Mouse (Mus musculus): ENCODE measurements around the gene Apol6. TPM values are rescaled to one million over a fixed set of nuclear protein-coding genes. Genes with fewer than 3 reads are reported as not detected.

The Apol6 gene
- polyA plus RNA-seq, 1 experiment from 2014 or later, result 0.09 TPM

GRCm38 (mm10) chr15:77034526-77034925 is 10.0 kb upstream of the Apol6 start:
- no peaks in the 10 kb centered on the region for H3K36me3 ChIP-seq
- WGBS, result 77% methylated on average over 6 of the region's 6 CpGs
- H3K27me3 ChIP-seq, result no peaks in the 10 kb centered on the region
- H3K4me3 ChIP-seq, result no peak overlapping the region
- ATAC-seq (ENCODE audit: insufficient number of reproducible peaks, insufficient read depth, low FRiP score, low TSS enrichment), result no peak
- no peak overlapping the region for H3K9ac ChIP-seq
- H3K4me2 ChIP-seq (replicated peaks), result no peak overlapping the region
- peaks cover 40% of the 10 kb centered on the region for H3K4me1 ChIP-seq
- H3K27ac ChIP-seq, result 0 out of 2 replicates have a peak overlapping the region, but pooled peaks have one; percentile 4
- no peaks in the 10 kb centered on the region for H3K9me3 ChIP-seq

GRCm38 (mm10) chr15:77035643-77036042 is 8.9 kb upstream of the Apol6 start:
- Histone ChIP-seq H3K4me2 (replicated peaks) (no peak overlapping the region), H3K9ac (no peak overlapping the region), H3K9me3 (no peaks in the 10 kb centered on the region), H3K27me3 (no peaks in the 10 kb centered on the region), H3K4me1 (peaks cover 49% of the 10 kb centered on the region), H3K4me3 (no peak overlapping the region), H3K27ac (peak overlapping the region; percentile 97), H3K36me3 (no peaks in the 10 kb centered on the region)
- no peak for ATAC-seq (ENCODE audit: insufficient number of reproducible peaks, insufficient read depth, low FRiP score, low TSS enrichment)
- WGBS, result 77% methylated on average over 3 of the region's 3 CpGs

GRCm38 (mm10) chr15:77036320-77036988 is 8.1 kb upstream of the Apol6 start:
- ATAC-seq (ENCODE audit: insufficient number of reproducible peaks, insufficient read depth, low FRiP score, low TSS enrichment), result peak; percentile 28; the same call in 1 of the 2 replicates
- Histone ChIP-seq H3K27ac (peak overlapping the region; percentile 97), H3K9me3 (no peaks in the 10 kb centered on the region), H3K36me3 (no peaks in the 10 kb centered on the region), H3K27me3 (no peaks in the 10 kb centered on the region), H3K4me1 (peaks cover 52% of the 10 kb centered on the region), H3K4me2 (replicated peaks) (no peak overlapping the region), H3K9ac (0 out of 2 replicates have a peak overlapping the region, but pooled peaks have one; percentile 1), H3K4me3 (no peak overlapping the region)
- 62% methylated on average over 11 of the region's 11 CpGs for WGBS

GRCm38 (mm10) chr15:77036989-77037277 is 7.6 kb upstream of the Apol6 start:
- 19% methylated on average over 2 of the region's 2 CpGs for WGBS
- no peaks in the 10 kb centered on the region for H3K27me3 ChIP-seq
- no peak overlapping the region for H3K4me3 ChIP-seq
- ATAC-seq (ENCODE audit: insufficient number of reproducible peaks, insufficient read depth, low FRiP score, low TSS enrichment), result peak; percentile 13; the same call in 1 of the 2 replicates
- no peaks in the 10 kb centered on the region for H3K9me3 ChIP-seq
- peaks cover 52% of the 10 kb centered on the region for H3K4me1 ChIP-seq
- 0 out of 2 replicates have a peak overlapping the region, but pooled peaks have one; percentile 1 for H3K9ac ChIP-seq
- no peaks in the 10 kb centered on the region for H3K36me3 ChIP-seq
- peak overlapping the region; percentile 97 for H3K27ac ChIP-seq
- H3K4me2 ChIP-seq (replicated peaks), result peak overlapping the region; percentile 8

- no peak overlapping the region for H3K4me3 ChIP-seq
- no peaks in the 10 kb centered on the region for H3K27me3 ChIP-seq
- peak; percentile 86 for ATAC-seq (ENCODE audit: insufficient number of reproducible peaks, insufficient read depth, low FRiP score, low TSS enrichment)
- no peaks in the 10 kb centered on the region for H3K36me3 ChIP-seq
- 0 out of 2 replicates have a peak overlapping the region, but pooled peaks have one; percentile 12 for H3K9ac ChIP-seq
- H3K27ac ChIP-seq, result peak overlapping the region; percentile 97
- 16% methylated on average over 11 of the region's 11 CpGs for WGBS
- no peaks in the 10 kb centered on the region for H3K9me3 ChIP-seq
- H3K4me1 ChIP-seq, result peaks cover 52% of the 10 kb centered on the region
- H3K4me2 ChIP-seq (replicated peaks), result peak overlapping the region; percentile 8
Measured at GRCm38 (mm10) chr15:77037278-77038161, 7.0 kb upstream of the Apol6 start.

GRCm38 (mm10) chr15:77039211-77039700 is 5.3 kb upstream of the Apol6 start:
- no peak overlapping the region for H3K9ac ChIP-seq
- WGBS, result 50% methylated on average over 8 of the region's 9 CpGs
- H3K27me3 ChIP-seq, result no peaks in the 10 kb centered on the region
- no peaks in the 10 kb centered on the region for H3K36me3 ChIP-seq
- peak overlapping the region; percentile 97 for H3K27ac ChIP-seq
- H3K9me3 ChIP-seq, result no peaks in the 10 kb centered on the region
- H3K4me1 ChIP-seq, result peaks cover 58% of the 10 kb centered on the region
- ATAC-seq (ENCODE audit: insufficient number of reproducible peaks, insufficient read depth, low FRiP score, low TSS enrichment), result no peak
- H3K4me2 ChIP-seq (replicated peaks), result no peak overlapping the region
- no peak overlapping the region for H3K4me3 ChIP-seq

GRCm38 (mm10) chr15:77040784-77041183 is 3.7 kb upstream of the Apol6 start:
- Histone ChIP-seq H3K4me1 (peaks cover 61% of the 10 kb centered on the region), H3K9me3 (no peaks in the 10 kb centered on the region), H3K27ac (peak overlapping the region; percentile 97; the same call in 1 of the 2 replicates), H3K27me3 (no peaks in the 10 kb centered on the region), H3K4me3 (no peak overlapping the region), H3K9ac (peak overlapping the region; percentile 4; the same call in 1 of the 2 replicates), H3K4me2 (replicated peaks) (no peak overlapping the region), H3K36me3 (no peaks in the 10 kb centered on the region)
- no peak for ATAC-seq (ENCODE audit: insufficient number of reproducible peaks, insufficient read depth, low FRiP score, low TSS enrichment)
- 70% methylated on average over 3 of the region's 3 CpGs for WGBS

- Histone ChIP-seq H3K4me1 (peaks cover 13% of the 10 kb centered on the region), H3K4me2 (replicated peaks) (no peak overlapping the region), H3K4me3 (no peak overlapping the region), H3K9ac (no peak overlapping the region), H3K27ac (no peak overlapping the region), H3K9me3 (no peaks in the 10 kb centered on the region), H3K36me3 (no peaks in the 10 kb centered on the region), H3K27me3 (no peaks in the 10 kb centered on the region)
- no peak for ATAC-seq (ENCODE audit: insufficient number of reproducible peaks, insufficient read depth, low FRiP score, low TSS enrichment)
- WGBS, result 42% methylated on average over 10 of the region's 10 CpGs
Measured at GRCm38 (mm10) chr15:77045609-77046008, 1.1 kb downstream of the Apol6 start.

- no peaks in the 10 kb centered on the region for H3K27me3 ChIP-seq
- 0 out of 2 replicates have a peak, but pooled peaks cover 2% of the 10 kb centered on the region for H3K4me1 ChIP-seq
- no peak within 1 kb of the TSS for H3K4me3 ChIP-seq
- no peak within 1 kb of the TSS for H3K4me2 ChIP-seq (replicated peaks)
- H3K27ac ChIP-seq, result no peak within 1 kb of the TSS
- 88% methylated on average over 10 of the region's 10 CpGs for WGBS
- no peak within 1 kb of the TSS for H3K9ac ChIP-seq
- no peaks in the 10 kb centered on the region for H3K36me3 ChIP-seq
- ATAC-seq (ENCODE audit: insufficient number of reproducible peaks, insufficient read depth, low FRiP score, low TSS enrichment), result no peak
- no peaks in the 10 kb centered on the region for H3K9me3 ChIP-seq
Measured at GRCm38 (mm10) chr15:77050570-77050969, 6.0 kb downstream of the Apol6 start, which contains the start of gene Mb. Gene Mb, minus strand, starts transcription at chr15:77050670.

- no peaks in the 10 kb centered on the region for H3K9me3 ChIP-seq
- H3K4me3 ChIP-seq, result no peak overlapping the region
- H3K9ac ChIP-seq, result no peak overlapping the region
- no peaks in the 10 kb centered on the region for H3K27me3 ChIP-seq
- H3K27ac ChIP-seq, result no peak overlapping the region
- ATAC-seq (ENCODE audit: insufficient number of reproducible peaks, insufficient read depth, low FRiP score, low TSS enrichment), result no peak
- no peak overlapping the region for H3K4me2 ChIP-seq (replicated peaks)
- H3K4me1 ChIP-seq, result peaks cover 8% of the 10 kb centered on the region
- WGBS, result 44% methylated on average over 1 of the region's 1 CpGs
- no peaks in the 10 kb centered on the region for H3K36me3 ChIP-seq
Measured at GRCm38 (mm10) chr15:77052176-77052575, 7.6 kb downstream of the Apol6 start.

GRCm38 (mm10) chr15:77053021-77053420 is 8.5 kb downstream of the Apol6 start:
- ATAC-seq (ENCODE audit: insufficient number of reproducible peaks, insufficient read depth, low FRiP score, low TSS enrichment), result no peak
- 73% methylated on average over 1 of the region's 1 CpGs for WGBS
- no peaks in the 10 kb centered on the region for H3K9me3 ChIP-seq
- no peak overlapping the region for H3K9ac ChIP-seq
- no peaks in the 10 kb centered on the region for H3K27me3 ChIP-seq
- peaks cover 8% of the 10 kb centered on the region for H3K4me1 ChIP-seq
- no peaks in the 10 kb centered on the region for H3K36me3 ChIP-seq
- H3K27ac ChIP-seq, result no peak overlapping the region
- H3K4me3 ChIP-seq, result no peak overlapping the region
- H3K4me2 ChIP-seq (replicated peaks), result no peak overlapping the region

Measured in embryonic facial prominence, embryonic 12.5 days (tissue).